Mouse (Mus musculus) naive thymus-derived CD4-positive, alpha-beta T cell, adult 2 months (primary cell): ENCODE data around the gene Baiap2.

ENCODE experiments used
- DNase-seq: peaks from one replicate; pipeline ENCODE4 v3.0.0-alpha.2; 2011; ENCODE audit warnings: low read depth

The Baiap2 gene

DNA sequence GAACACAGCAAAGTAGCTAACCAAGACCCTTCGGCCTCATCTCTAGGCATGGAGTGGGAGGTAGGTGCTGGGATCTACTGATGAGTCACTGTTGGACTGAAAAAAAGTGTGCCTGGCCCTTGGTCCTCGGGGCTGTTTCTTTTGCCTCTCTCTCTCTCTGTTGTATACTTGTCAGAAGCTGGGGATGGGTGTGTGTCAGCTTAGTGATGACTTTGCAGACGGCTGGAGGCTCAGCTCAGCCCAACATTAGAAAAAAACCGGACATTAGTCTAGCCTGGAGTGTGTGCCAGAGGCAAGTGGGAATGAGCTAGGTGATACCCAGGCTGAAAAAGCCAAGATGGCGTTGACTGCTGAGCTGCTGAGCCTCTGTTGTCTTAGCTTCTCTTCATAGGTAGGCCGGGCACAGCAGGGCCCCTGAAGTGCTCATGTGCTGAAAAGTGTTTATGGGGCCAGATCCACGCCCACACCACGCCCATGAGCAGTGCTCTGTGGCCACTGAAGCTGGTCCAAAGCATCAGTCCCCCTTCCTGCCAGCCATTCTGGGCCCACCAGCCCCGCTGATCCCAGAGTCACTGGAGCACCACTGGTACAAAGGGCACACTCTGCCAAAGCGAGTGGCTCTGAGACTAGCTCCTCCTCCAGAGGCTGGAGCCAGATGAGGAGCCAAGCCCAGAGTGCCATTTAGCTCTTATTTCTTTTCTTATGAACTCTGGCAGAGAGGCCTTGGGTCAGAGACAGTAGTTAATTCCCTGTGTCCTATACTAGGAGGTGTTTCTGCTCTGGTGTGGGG is 37.2 kb downstream of the Baiap2 start:
- DNase-seq: no peak

DNA sequence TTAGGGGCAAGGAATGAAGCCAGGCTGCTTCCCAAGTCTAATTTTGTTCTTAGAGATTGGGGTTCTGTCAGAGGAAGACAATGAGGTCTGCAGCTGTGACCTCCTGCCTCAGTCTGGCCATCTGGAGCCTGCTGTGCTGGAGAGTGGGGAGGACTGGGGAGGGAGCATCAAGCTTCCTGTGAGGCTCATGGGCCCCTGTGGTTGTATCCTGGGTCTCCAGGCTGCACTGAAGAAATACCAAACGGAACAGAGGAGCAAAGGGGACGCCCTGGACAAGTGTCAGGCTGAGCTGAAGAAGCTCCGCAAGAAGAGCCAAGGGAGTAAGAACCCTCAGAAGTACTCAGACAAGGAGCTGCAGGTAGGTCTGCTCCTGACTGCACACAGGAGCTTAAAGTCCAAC is 39.2 kb downstream of the Baiap2 start:
- no peak for DNase-seq

DNA sequence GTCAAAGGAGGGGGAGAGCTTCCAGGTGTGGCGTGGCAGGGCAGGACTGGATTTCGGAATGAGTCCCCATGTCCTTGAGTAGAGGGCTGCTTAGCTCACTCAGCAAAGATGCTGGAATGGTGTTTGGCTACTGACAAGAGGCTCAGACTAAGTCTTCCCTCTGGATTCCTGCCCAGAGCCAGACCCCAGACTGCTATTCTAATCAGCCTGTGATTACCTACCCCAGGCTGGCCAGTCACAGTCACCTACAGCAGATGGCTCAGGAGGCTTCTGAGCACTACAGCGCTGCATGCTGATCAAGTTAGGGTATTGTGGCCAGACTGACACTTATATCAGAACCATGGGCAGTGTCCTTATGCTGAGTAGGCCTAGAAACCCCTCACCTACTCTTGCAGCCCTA is 39.7 kb downstream of the Baiap2 start:
- DNase-seq: no peak

DNA sequence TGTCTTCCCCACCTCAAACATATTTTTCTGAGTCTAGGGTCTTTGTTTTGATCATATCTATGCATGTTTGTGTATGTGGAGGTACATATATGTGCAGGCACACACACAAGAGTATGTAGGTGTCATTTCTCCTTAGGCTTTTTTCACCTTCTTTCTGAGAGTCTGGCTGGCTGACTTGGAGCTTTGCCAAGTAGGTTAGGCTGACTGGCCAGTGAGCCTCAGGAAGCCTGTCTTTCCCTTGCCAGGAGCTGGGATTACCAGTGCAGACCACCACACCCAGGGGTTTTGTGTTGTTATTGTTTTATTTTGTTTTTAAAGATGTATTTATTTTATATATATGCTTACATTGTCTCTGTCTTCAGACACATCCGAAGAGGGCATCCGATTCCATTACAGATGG is 40.6 kb downstream of the Baiap2 start:
- no peak for DNase-seq

DNA sequence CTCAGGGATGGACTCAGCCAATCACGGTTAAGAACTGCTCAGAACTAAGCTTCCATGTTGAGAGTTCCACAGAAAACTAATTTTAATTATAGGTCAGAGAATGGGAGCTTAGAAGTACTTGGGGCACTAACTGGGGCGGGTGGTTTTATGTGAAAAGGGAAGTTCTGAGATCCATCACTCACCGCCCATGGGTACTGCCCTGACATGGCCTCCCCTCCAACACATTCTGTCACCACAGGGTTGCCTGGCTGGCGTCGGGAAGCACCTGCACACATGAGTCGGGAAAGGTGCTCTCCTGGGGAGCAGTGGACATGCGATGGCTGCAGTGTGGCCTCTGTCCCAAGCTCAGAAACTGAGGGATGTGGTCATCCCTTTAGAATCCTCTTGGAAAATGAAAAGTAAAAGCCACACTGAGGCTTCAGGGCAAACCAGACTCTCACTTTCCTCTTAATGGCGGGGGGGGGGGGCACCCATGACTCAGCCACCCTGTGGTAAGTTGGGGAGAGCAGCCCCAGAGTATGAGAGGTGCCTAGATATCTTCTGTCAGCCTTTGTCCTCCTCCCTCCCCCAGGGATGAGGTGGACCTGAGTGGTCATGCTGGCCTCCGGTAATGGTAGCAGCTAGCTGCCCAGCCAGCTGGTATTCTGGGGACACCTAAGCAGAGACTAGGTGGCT is 44.3 kb downstream of the Baiap2 start:
- no peak for DNase-seq

DNA sequence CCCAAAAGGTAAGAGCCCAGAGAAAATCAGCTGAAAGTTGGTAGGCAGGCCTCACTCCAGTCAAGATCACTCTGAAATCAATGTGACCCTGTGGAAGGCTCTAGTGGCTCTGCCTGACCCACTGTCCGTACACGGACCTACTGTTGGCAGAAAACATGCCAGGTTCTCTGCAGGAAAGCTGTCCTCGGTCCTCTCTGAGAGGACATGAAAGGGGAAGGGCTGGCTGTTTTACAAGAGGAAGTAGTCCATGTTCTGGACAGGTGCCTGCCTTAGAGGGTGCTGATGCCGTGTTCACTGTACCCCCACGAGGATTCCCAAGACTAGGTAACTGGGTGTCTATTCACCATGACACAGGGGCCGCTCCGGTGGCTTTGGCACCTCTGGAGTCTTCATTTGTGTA is 45.3 kb downstream of the Baiap2 start:
- no peak for DNase-seq

DNA sequence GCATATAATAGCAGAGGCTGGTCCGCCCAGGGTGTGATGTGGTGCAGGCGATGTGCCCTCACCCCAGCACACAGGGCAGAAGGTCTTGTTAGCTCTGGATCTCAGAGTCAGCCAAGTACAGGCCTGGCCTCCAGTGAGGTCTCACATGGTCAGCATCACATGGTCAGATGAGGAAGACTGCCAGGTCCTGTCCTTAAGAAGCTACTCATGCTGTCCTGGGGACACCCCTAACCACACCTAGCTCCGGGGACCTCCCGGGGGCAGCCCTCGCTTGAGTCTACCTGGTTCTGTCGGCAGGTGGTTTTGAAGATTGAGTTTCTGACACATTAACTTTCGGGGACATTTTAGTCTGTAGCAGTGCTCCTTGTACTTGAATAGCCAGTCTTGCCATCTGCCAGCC is 45.8 kb downstream of the Baiap2 start:
- DNase-seq: no peak

DNA sequence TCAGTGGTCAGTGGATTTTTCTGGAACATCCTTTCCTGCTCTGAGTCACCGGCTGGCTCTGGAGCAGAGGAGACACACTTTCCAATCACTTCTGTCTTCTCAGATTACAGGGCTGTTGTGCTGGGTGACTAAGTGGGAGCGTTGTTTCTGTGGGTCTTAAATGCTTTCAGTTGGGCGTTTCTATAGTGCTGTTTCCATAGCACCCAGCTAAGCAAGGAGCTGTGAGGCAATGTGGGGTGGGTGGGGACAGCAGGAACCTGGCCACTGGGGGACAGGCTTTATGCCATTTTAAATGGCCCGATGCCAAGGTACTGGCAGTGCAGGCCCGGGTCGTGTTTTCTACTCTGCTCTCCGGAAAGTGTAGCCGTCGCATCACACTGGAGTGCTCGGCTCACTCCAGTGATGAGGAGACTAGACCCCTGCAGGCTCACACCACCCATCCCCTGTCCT is 46.6 kb downstream of the Baiap2 start:
- DNase-seq: no peak

DNA sequence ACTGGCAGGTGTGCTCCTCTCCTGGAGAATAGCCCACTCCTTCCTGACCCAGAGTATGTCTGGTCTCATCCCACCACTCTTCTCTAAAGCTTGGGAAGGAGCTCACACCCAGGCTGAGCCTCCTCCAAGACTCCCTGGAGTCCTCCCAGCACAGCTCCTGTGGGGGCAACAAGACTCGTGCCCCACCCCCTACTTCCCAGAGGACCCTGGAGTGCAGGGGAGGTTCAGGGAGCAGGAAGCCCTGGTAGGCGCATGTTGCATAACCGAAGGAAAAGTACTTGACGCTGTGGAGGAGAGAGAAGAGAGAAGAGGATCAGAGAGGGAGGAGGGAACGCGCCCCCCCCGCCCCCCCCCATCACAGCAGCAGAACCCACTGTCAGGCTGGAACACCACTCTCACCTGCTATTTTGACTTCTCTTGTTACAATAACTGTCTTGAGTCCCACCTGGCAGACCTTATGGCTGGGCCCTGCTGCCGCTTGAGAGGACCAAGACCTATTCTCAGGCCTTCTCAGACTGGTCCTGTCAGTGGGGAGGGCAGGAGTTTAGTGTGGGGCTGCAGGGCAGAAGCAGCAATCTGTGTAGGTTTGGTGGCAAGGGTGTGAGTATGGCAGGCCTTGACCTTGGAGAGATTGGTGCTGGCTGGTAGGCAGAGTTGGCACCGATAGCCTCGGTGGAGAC is 48.2 kb downstream of the Baiap2 start:
- no peak for DNase-seq

DNA sequence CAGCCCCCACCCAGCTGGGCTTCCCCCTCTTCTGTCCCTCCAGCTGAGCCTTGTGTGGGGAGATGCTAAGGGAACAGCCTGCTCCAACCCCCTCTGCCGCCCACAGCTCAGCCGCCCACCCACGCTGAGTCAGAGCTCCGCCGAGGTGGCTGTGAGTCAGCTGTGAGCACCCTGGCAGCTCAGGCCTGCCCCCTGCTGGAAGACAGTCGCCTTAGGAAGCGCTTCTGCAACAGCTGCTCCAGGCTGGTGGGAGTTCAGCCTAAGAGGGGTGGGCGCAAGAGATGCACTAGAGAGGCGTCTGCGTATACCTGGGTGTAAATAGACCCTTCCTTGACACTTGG is 48.7 kb downstream of the Baiap2 start:
- DNase-seq: peak; percentile 89

DNA sequence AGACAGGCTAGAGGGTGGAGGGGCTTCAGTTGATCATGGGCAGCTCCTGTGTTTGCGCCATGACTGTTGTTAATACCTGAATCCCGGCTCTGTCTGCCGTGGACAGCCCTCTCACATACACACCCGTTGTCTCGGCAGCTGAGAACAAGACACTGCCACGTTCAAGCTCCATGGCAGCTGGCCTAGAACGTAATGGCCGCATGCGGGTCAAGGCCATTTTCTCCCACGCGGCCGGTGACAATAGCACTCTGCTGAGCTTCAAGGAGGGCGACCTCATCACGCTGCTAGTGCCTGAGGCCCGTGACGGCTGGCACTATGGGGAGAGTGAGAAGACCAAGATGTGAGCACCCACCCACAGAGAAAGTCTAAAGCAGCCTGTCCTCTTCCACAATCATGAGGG is 54.8 kb downstream of the Baiap2 start:
- DNase-seq: no peak

DNA sequence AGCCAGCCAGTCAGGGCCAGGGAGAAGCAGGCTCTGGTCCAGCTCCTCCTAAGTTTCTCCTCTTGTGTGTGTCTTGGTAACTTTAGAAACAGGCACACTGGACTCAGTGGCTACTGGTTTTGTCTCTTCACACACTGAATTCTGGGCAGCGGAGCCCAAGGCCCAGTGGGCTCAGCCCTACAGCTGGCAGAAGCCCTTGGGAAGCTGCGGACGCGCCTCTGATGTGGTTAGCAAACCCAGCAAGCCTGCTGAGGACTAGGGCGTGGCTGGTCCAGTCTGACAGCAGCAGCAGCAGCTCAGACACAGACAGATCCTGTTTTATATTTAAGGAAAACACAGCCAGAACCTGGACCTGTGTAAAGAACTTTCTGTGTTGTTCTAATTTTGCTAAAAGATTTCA is 59.5 kb downstream of the Baiap2 start:
- DNase-seq: no peak

DNA sequence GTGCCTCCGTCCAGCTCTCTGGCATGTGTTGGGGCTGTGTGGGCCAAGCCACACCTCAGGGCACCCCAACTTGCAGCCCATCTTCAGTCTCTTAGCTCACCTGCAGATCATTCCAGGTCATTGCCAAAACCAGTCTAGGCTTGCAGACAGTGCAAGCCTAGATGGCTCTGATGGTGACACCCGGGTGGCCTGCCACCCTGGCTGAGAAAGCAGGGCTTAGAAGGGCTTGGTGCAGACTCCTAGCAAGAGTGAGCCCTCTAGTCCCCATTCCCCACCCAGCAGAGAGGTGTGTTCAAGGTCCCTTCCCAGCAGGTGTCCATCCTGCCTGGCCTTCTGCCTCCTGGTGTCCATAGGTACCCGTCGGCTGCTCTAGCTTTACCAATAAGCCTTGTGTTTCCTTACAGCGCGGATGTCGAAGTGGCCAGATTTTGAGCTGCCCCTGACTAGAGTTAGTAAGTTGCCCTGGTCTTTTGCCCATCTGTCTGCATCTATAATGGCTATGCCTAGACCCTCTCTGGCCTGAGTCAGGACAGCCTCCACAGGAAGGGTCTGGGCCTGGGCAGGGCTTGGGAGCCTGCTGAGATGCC is 60.2 kb downstream of the Baiap2 start:
- DNase-seq: no peak

DNA sequence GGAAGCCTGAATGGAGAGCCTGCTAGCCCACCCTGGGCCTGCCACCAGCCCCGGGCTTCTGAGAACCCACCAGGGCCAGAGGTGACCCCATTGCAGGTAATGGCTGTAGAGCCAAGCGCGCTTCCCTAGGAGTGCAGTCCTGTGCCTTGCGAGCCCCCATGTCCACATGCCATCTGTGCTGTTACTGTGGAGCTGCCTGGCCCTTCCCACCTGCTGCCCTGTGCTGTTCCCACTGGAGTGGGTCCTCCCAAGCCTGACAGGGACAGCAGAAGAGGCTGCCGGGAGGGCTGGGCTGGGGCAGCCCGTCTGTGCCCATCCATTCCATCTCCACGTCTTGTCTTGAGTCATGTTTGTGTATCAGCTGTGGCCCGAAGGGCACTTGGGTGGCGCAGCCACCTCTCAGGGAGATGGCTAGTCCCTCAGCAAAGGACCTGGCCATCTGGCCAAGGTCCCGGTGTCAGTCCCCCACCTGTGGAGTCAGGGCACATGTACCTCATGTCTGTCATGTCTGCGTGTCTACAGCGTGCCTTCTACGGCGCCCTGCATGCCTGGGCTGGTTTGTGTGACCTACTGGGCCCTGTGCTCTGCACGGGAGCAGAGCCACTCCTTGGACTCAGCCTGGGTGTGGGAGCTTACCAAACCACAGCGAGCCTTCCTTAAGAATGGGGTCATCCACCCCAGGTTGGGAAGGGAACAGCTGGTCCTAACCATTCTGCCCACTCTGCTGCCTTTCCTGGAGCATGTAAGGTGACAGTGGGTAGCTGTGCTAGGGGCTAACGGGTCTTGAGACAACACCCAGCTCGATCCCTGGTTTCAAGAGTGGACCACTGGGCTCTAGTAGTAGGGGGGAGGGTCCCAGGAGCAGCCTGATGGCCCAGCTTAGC is 63.1 kb downstream of the Baiap2 start:
- DNase-seq: no peak

DNA sequence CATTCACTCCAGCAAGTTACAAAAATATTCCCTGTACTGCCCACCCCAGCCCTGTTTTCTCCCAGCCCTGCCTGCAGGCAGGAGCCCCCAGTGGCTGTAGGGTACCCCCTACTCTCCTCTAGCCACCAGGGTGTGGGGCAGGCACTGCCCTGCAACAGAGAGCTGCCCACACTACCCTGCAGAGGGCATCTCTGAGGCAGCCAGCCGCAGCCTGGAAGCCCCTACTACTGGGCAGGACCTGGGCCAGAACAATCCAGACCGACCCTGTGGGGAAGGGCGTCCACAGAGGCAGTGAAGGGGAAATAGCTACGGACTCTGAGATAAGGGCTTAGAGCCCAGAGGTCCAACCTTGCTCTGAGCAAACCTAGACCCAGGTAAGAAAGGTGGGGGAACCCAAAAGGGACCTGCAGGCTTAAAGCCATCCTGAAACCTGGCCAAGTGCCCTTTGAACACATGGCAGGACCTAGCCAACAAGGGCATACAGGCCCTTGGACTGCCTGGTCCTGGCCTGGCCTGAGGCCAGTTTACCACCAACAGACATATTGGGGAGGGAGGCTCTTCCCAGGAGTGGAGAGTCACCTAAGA is 65.0 kb downstream of the Baiap2 start:
- DNase-seq: no peak

DNA sequence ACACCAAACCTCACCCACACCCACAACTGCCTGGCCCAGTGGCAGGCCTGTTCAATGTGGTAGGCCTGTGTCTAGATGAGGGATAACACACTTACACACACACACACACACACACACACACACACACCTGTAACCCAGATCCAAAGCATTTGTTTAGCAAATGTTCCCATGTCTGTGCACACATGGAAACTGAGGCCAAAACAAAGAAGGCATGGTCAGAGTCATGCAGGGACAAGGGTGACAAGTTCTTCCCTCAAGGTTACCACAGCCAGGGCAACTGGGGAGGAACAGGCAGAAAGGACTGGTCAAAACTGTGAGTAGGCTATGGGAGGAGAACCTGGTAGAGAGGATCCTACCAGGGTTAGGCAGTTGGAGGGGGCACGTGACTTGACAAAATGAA is 65.9 kb downstream of the Baiap2 start:
- no peak for DNase-seq

DNA sequence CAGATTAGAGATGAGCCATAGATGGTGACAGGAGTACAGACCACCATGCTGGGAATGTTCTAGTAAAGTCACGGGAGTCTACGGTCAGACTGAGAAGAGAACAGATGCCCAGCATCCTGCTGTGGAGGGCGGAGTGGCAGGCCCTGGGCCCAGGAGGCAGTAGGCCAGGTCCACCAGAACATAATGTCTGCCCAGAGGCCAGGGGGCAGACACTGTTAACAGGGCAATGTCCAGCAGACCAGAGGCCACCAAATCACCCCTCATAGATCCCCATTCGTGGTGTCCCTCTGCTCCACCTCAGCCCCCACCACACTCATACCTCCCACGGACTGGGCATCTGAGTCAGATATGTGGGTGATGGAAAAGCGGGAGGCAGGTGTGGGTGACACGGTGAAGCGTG is 66.4 kb downstream of the Baiap2 start:
- no peak for DNase-seq

DNA sequence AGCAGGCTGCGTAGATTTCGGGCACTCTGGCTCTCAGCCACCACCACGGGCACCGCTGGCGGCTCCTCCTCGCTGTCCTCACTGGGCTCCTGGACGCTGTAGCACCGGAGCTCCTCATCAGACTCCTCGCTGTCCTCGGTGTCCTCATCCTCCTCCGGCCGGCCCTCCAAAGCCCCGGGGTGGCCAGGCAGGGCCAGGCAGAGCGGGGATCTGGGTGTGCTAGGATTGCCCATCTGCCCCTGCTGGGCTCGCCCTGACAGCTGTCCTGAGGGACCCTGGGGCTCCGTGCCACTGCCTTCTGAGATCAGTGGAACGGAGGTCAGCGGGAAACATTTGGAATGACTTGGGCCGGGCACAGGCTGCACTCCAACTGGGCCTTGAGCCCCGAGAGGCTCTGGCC is 67.4 kb downstream of the Baiap2 start:
- DNase-seq: no peak

DNA sequence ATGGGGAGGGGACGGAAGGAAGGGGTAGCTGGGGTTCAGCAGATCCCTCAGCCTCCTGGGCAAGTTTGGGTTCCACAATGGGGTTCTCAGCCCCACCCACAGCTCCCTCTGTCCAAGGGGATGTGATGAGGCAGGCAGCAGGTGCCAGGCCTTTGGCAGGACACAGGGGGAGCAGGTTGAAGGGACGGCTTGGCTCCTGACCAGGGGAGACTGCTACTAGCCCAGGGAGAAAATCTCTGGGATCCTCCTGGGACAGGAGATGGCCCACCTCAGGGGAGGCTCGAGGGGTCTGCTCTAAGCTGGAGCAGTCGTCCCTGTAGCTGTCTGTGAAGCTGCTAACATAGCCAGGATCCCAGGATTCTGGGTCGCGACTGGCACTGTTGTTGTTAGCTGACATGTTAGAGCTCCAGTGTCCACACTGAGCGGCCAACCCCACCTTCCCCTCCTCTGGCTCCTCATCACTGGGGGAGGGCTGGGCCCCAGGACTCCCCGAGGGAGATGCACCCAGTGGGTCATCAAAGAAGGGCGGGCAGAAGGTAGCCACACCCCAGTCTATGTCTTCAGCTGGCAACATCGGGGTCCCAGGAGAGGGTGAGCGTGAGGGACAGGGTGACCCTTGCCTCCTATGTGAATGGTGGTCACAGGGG is 68.7 kb downstream of the Baiap2 start:
- DNase-seq: no peak

DNA sequence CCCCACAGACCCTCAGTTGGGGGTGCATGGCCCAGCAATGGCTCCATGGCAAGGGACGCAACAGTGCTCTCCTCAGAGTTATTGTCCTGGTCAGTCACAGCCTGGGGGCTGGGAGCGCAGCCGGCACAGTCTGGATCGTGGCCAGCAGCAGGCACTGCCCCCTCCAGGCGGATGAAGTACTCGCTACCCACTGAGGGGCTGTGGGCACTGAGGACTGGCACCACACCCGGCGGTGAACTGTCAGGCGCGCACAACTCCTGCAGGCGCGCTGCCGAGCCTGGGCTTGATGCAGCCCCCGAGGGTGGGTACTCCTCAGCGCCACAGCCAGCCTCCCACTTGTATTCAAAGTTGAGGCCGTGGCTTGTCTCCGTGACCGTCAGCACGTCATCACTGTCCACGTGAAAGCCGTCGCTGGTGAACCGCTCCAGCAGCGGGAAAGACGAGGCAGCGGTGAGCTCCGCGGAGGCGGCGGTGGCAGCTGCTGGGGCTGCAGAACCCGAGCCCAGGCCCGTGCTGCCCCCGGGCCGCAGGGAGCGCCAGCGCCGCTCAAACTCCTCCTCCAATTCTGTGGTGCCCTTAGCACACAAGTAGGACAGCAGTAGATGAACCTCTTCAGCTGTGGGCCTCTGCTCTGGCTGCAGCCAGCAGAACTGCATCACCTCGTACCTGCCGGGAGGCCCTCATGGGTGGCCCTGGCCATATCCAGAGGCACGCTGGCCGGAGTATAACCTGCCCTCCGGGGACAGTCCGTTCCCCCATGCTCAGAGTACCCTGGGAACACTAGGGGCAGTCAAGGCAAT is 69.4 kb downstream of the Baiap2 start:
- no peak for DNase-seq
